Mouse (Mus musculus): Measurements from ENCODE around the gene Spast. TPM values are rescaled to one million over a fixed set of nuclear protein-coding genes. Genes with fewer than 3 reads are reported as not detected.

The Spast gene
- polyA plus RNA-seq, 1 experiment, result 14.3 TPM

DNA sequence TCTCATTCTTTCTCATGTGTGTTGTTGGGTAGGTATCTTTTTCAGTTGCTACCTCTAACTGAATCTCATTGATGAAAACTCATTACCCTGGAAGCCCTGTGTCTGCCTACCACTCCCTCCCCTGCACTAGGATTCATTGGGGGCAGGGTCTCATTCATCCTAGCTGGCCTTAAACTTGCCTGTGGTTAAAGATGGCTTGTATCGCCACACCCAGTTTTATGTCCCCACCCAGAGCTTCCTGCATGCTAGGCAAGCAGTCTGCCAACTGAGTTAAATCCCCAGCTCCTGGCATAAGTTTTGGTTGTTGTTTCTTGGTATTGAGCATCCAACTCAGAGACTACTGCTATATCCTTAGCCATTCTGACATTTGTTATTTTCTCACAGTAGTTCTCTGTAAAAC lies 24.8 kb downstream of the Spast start:
- Histone ChIP-seq H3K4me2 (ENCODE audit: low read depth) (no peak overlapping the region), H3K36me3 (ENCODE audit: control insufficient read depth, insufficient read depth) (peaks cover 12% of the 10 kb centered on the region), H3ac (ENCODE audit: control insufficient read depth, insufficient read length) (no peak overlapping the region), H3K79me2 (ENCODE audit: control insufficient read depth, insufficient read depth) (no peaks in the 10 kb centered on the region), H3K27me3 (ENCODE audit: control insufficient read depth, insufficient read depth, insufficient read length) (no peaks in the 10 kb centered on the region), H3K4me3 (no peak overlapping the region)
- TF ChIP-seq POLR2A (IDR thresholded peaks at IDR 0.05; ENCODE audit: insufficient read length, low read depth) (no peak), CEBPB (IDR thresholded peaks at IDR 0.05; ENCODE audit: insufficient read depth, poor library complexity, severe bottlenecking) (no peak), TCF12 (IDR thresholded peaks at IDR 0.05; ENCODE audit: insufficient read depth, poor library complexity, severe bottlenecking) (no peak), TCF3 (IDR thresholded peaks at IDR 0.05; ENCODE audit: insufficient read length, low read depth) (no peak), E2F4 (IDR thresholded peaks at IDR 0.05; ENCODE audit: insufficient read depth) (no peak), MAX (IDR thresholded peaks at IDR 0.05; ENCODE audit: low read depth) (no peak), USF1 (IDR thresholded peaks at IDR 0.05; ENCODE audit: low read depth) (no peak), MYOD1 (IDR thresholded peaks at IDR 0.05; ENCODE audit: control insufficient read depth in 1 of 3, insufficient read length in 2 of 3, low read depth in 2 of 3) (no peak), MYOG (IDR thresholded peaks at IDR 0.05; ENCODE audit: control insufficient read depth in 1 of 3, insufficient read depth in 1 of 3, insufficient read length in 2 of 3, low read depth in 2 of 3) (no peak), REST (IDR thresholded peaks at IDR 0.05; ENCODE audit: insufficient read depth, insufficient read length) (no peak), SRF (IDR thresholded peaks at IDR 0.05; ENCODE audit: control insufficient read depth, insufficient read length, low read depth) (no peak)

DNA sequence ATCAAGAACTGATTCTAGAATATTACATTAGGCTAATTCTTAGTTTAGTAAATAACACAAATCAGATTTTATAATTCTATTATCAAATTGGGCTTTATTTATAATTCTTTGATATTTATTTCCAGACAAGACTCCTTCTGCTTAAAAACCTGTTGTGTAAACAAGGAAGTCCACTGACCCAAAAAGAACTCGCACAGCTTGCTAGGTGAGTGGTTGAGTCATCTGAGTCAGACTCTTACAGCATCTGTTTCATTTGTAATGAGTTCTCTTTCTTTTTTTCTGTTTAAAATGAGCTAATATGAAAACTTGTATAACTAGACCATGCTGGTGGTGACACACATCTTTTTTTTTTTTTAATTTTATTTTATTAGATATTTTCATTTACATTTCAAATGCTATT lies 38.1 kb downstream of the Spast start:
- H3K4me3 ChIP-seq, result no peak overlapping the region
- H3K36me3 ChIP-seq (ENCODE audit: control insufficient read depth, insufficient read depth), result peaks cover 27% of the 10 kb centered on the region
- H3ac ChIP-seq (ENCODE audit: control insufficient read depth, insufficient read length), result no peak overlapping the region
- no peak overlapping the region for H3K4me2 ChIP-seq (ENCODE audit: low read depth)
- H3K79me2 ChIP-seq (ENCODE audit: control insufficient read depth, insufficient read depth), result no peaks in the 10 kb centered on the region
- no peaks in the 10 kb centered on the region for H3K27me3 ChIP-seq (ENCODE audit: control insufficient read depth, insufficient read depth, insufficient read length)
- TF ChIP-seq REST (IDR thresholded peaks at IDR 0.05; ENCODE audit: insufficient read depth, insufficient read length) (no peak), MAX (IDR thresholded peaks at IDR 0.05; ENCODE audit: low read depth) (no peak), MYOG (IDR thresholded peaks at IDR 0.05; ENCODE audit: control insufficient read depth in 1 of 3, insufficient read depth in 1 of 3, insufficient read length in 2 of 3, low read depth in 2 of 3) (no peak), POLR2AphosphoS2 (IDR thresholded peaks at IDR 0.05; ENCODE audit: insufficient read length, low read depth) (no peak), POLR2A (IDR thresholded peaks at IDR 0.05; ENCODE audit: insufficient read length, low read depth) (no peak), MYOD1 (IDR thresholded peaks at IDR 0.05; ENCODE audit: control insufficient read depth in 1 of 3, insufficient read length in 2 of 3, low read depth in 2 of 3) (no peak), USF1 (IDR thresholded peaks at IDR 0.05; ENCODE audit: low read depth) (no peak), TCF12 (IDR thresholded peaks at IDR 0.05; ENCODE audit: insufficient read depth, poor library complexity, severe bottlenecking) (no peak), CEBPB (IDR thresholded peaks at IDR 0.05; ENCODE audit: insufficient read depth, poor library complexity, severe bottlenecking) (no peak), E2F4 (IDR thresholded peaks at IDR 0.05; ENCODE audit: insufficient read depth) (no peak), TCF3 (IDR thresholded peaks at IDR 0.05; ENCODE audit: insufficient read length, low read depth) (no peak), SRF (IDR thresholded peaks at IDR 0.05; ENCODE audit: control insufficient read depth, insufficient read length, low read depth) (no peak)

DNA sequence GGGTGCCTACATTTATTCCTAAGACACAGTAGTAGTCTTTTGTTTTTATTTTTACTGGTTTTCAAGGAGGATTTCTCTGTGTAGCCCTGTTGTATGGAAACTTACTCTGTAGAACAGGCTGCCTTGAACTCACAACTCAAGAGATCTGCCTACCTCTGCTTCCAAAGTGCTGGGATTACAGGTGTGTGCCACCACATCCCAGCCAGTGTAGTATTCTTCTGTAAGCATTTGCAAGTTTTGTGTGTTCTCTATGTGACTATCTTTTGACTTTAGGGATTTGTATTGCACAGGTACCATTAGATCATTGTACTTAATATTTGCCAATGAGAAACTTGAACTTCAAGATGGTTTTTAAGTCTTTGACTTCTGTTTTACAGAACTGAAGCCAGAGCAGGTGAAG lies 47.9 kb downstream of the Spast start:
- H3K79me2 ChIP-seq (ENCODE audit: control insufficient read depth, insufficient read depth), result no peaks in the 10 kb centered on the region
- TF ChIP-seq E2F4 (IDR thresholded peaks at IDR 0.05; ENCODE audit: insufficient read depth) (no peak), SRF (IDR thresholded peaks at IDR 0.05; ENCODE audit: control insufficient read depth, insufficient read length, low read depth) (no peak), MAX (IDR thresholded peaks at IDR 0.05; ENCODE audit: low read depth) (no peak), CEBPB (IDR thresholded peaks at IDR 0.05; ENCODE audit: insufficient read depth, poor library complexity, severe bottlenecking) (no peak), TCF3 (IDR thresholded peaks at IDR 0.05; ENCODE audit: insufficient read length, low read depth) (no peak), MYOD1 (IDR thresholded peaks at IDR 0.05; ENCODE audit: control insufficient read depth in 1 of 3, insufficient read length in 2 of 3, low read depth in 2 of 3) (no peak), TCF12 (IDR thresholded peaks at IDR 0.05; ENCODE audit: insufficient read depth, poor library complexity, severe bottlenecking) (no peak), REST (IDR thresholded peaks at IDR 0.05; ENCODE audit: insufficient read depth, insufficient read length) (no peak)
- H3K36me3 ChIP-seq (ENCODE audit: control insufficient read depth, insufficient read depth), result peaks cover 28% of the 10 kb centered on the region
- no peaks in the 10 kb centered on the region for H3K27me3 ChIP-seq (ENCODE audit: control insufficient read depth, insufficient read depth, insufficient read length)
- H3K4me3 ChIP-seq, result no peak overlapping the region
- no peak overlapping the region for H3ac ChIP-seq (ENCODE audit: control insufficient read depth, insufficient read length)
- no peak overlapping the region for H3K4me2 ChIP-seq (ENCODE audit: low read depth)

DNA sequence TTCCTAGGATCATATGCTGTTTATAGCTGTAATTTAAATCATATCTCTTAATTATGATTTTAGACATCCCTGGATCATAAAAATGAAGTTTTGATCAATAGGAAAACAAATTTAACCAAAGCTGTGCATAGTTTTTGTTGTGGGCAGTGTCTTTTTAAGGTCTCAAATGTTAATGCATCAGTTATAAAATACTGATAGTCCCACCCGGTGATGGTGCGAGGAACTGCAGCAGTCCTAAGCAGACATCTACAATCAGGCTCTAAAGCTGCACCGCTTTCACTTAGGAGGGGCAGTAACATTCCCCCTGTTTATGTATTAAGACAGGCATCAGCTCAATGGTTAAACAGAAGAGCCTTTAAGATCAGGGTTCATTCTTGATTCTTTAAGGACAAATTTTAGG lies 51.1 kb downstream of the Spast start:
- H3K27me3 ChIP-seq (ENCODE audit: control insufficient read depth, insufficient read depth, insufficient read length), result no peaks in the 10 kb centered on the region
- H3K4me2 ChIP-seq (ENCODE audit: low read depth), result no peak overlapping the region
- TF ChIP-seq SRF (IDR thresholded peaks at IDR 0.05; ENCODE audit: control insufficient read depth, insufficient read length, low read depth) (no peak), POLR2A (IDR thresholded peaks at IDR 0.05; ENCODE audit: insufficient read length, low read depth) (no peak), E2F4 (IDR thresholded peaks at IDR 0.05; ENCODE audit: insufficient read depth) (no peak), MAX (IDR thresholded peaks at IDR 0.05; ENCODE audit: low read depth) (no peak), TCF3 (IDR thresholded peaks at IDR 0.05; ENCODE audit: insufficient read length, low read depth) (no peak), USF1 (IDR thresholded peaks at IDR 0.05; ENCODE audit: low read depth) (no peak), REST (IDR thresholded peaks at IDR 0.05; ENCODE audit: insufficient read depth, insufficient read length) (no peak), MYOD1 (IDR thresholded peaks at IDR 0.05; ENCODE audit: control insufficient read depth in 1 of 3, insufficient read length in 2 of 3, low read depth in 2 of 3) (no peak), CEBPB (IDR thresholded peaks at IDR 0.05; ENCODE audit: insufficient read depth, poor library complexity, severe bottlenecking) (no peak), POLR2AphosphoS2 (IDR thresholded peaks at IDR 0.05; ENCODE audit: insufficient read length, low read depth) (no peak), TCF12 (IDR thresholded peaks at IDR 0.05; ENCODE audit: insufficient read depth, poor library complexity, severe bottlenecking) (no peak)

DNA sequence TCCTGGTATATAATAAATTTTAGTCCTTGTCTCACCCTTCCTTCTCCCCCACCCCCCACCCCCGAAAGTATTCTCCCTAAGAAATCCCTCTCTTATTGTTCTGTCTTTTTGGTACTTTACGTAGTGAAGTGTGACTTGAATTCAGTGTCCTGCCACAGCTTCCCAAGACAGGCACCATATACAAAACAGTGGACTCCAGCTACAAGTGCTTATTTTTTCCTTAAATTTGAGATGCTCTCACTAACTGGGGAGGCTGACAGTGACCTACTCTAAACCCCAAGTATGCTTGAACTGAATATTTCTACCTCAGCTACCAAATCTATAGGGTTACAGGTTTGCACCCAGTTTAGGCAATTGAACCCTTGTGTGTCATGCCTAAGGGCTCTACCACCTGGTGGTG lies 55.6 kb downstream of the Spast start:
- Histone ChIP-seq H3K4me2 (ENCODE audit: low read depth) (peak overlapping the region; percentile 91), H3K4me3 (peak overlapping the region; percentile 92), H3K27me3 (ENCODE audit: control insufficient read depth, insufficient read depth, insufficient read length) (no peaks in the 10 kb centered on the region), H3K36me3 (ENCODE audit: control insufficient read depth, insufficient read depth) (peaks cover 5% of the 10 kb centered on the region), H3K79me2 (ENCODE audit: control insufficient read depth, insufficient read depth) (peaks cover 29% of the 10 kb centered on the region), H3ac (ENCODE audit: control insufficient read depth, insufficient read length) (no peak overlapping the region)
- TF ChIP-seq SRF (IDR thresholded peaks at IDR 0.05; ENCODE audit: control insufficient read depth, insufficient read length, low read depth) (no peak), USF1 (IDR thresholded peaks at IDR 0.05; ENCODE audit: low read depth) (no peak), TCF3 (IDR thresholded peaks at IDR 0.05; ENCODE audit: insufficient read length, low read depth) (no peak), MYOD1 (IDR thresholded peaks at IDR 0.05; ENCODE audit: control insufficient read depth in 1 of 3, insufficient read length in 2 of 3, low read depth in 2 of 3) (no peak), POLR2A (IDR thresholded peaks at IDR 0.05; ENCODE audit: insufficient read length, low read depth) (no peak), POLR2AphosphoS2 (IDR thresholded peaks at IDR 0.05; ENCODE audit: insufficient read length, low read depth) (no peak), E2F4 (IDR thresholded peaks at IDR 0.05; ENCODE audit: insufficient read depth) (no peak), MAX (IDR thresholded peaks at IDR 0.05; ENCODE audit: low read depth) (no peak), REST (IDR thresholded peaks at IDR 0.05; ENCODE audit: insufficient read depth, insufficient read length) (no peak), TCF12 (IDR thresholded peaks at IDR 0.05; ENCODE audit: insufficient read depth, poor library complexity, severe bottlenecking) (no peak), CEBPB (IDR thresholded peaks at IDR 0.05; ENCODE audit: insufficient read depth, poor library complexity, severe bottlenecking) (no peak), MYOG (IDR thresholded peaks at IDR 0.05; ENCODE audit: control insufficient read depth in 1 of 3, insufficient read depth in 1 of 3, insufficient read length in 2 of 3, low read depth in 2 of 3) (no peak)

More for the DNA sequence above, 51.1 kb downstream of the Spast start:
- Histone ChIP-seq H3K4me3 (no peak overlapping the region), H3ac (ENCODE audit: control insufficient read depth, insufficient read length) (no peak overlapping the region), H3K36me3 (ENCODE audit: control insufficient read depth, insufficient read depth) (peaks cover 14% of the 10 kb centered on the region), H3K79me2 (ENCODE audit: control insufficient read depth, insufficient read depth) (no peaks in the 10 kb centered on the region)
